Mouse (Mus musculus) adrenal gland, adult 10 weeks (tissue): ENCODE results near the gene Rnf150. TPM values are rescaled to one million over a fixed set of nuclear protein-coding genes. Genes with fewer than 3 reads are reported as not detected.

ENCODE experiments used
- polyA plus RNA-seq: library from polyadenylated mRNA; stranded (reverse); fragments of 350-450 nt; fragmentation: Illumina TruSeq; extraction: RNeasy Lipid Tissue Mini Kit (QIAGEN cat#74804); gene quantifications from one replicate; pipeline ENCODE4 v1.2.3, GENCODE M21; 2014; ENCODE audit warnings: low read depth, low replicate concordance

Rnf150 gene
- 24.0 TPM for polyA plus RNA-seq

GRCm38 (mm10) chr8:82863041-82863744 lies at the start of gene Rnf150:
Rnf150 (plus strand) TSS chr8:82863356.

Other genes with a start within 250 kb of the Rnf150 start
- 57.8 TPM for gene Zfp330, start 89.2 kb upstream of the Rnf150 start, polyA plus RNA-seq